Mouse (Mus musculus) liver, embryonic 16.5 days (tissue): ENCODE measurements around the gene Atp6v0d1. TPM values are rescaled to one million over a fixed set of nuclear protein-coding genes. Genes with fewer than 3 reads are reported as not detected.

ENCODE experiments used
- ATAC-seq: fragments of 200-750 bp; cut with Nextera tagmentation; 2 replicates; pipeline ENCODE4 v1.8.0; 2017; ENCODE audit warnings: low read depth, mild to moderate bottlenecking, moderate number of reproducible peaks, moderate library complexity
- H3K27ac ChIP-seq: fragments of 300-500 bp; sonication (generic); 2 replicates; pipeline ENCODE4 v1.5.1; 2014; ENCODE audit warnings: mild to moderate bottlenecking, low read length
- H3K27me3 ChIP-seq: fragments of 300-500 bp; sonication (generic); 2 replicates; pipeline ENCODE4 v1.6.1; 2014; ENCODE audit warnings: low read depth, low read length, mixed read lengths; ENCODE audit not compliant: control insufficient read depth, insufficient read depth
- H3K36me3 ChIP-seq: fragments of 300-500 bp; sonication (generic); 2 replicates; pipeline ENCODE4 v1.6.1; 2014; ENCODE audit warnings: mild to moderate bottlenecking; ENCODE audit not compliant: control insufficient read depth, insufficient read depth
- H3K4me1 ChIP-seq: fragments of 300-500 bp; sonication (generic); 2 replicates; pipeline ENCODE4 v1.6.1; 2014; ENCODE audit warnings: low read depth, low read length, mixed read lengths; ENCODE audit not compliant: control insufficient read depth
- H3K4me2 ChIP-seq: fragments of 300-500 bp; sonication (generic); 2 replicates; pipeline ENCODE4 v1.6.1; 2014; ENCODE audit warnings: low read depth, low read length, mixed read lengths
- H3K4me3 ChIP-seq: fragments of 300-500 bp; sonication (generic); 2 replicates; pipeline ENCODE4 v1.5.1; 2014; ENCODE audit warnings: low read depth, mild to moderate bottlenecking, low read length
- H3K9ac ChIP-seq: fragments of 300-500 bp; sonication (generic); 2 replicates; pipeline ENCODE4 v1.6.1; 2014; ENCODE audit warnings: low read depth, low read length
- H3K9me3 ChIP-seq: fragments of 300-500 bp; sonication (generic); replicated peaks from 2 replicates; pipeline ENCODE4 v1.6.1; 2016; ENCODE audit warnings: low read length; ENCODE audit not compliant: control insufficient read depth
- WGBS: fragments of 180-500 bp; shearing (Covaris S2); extraction: QIAGEN DNeasy Blood & Tissue Kit; methylation state at CpG from one replicate; pipeline ENCODE4 v1.1.7; 2014; ENCODE audit not compliant: insufficient replicate concordance; 5-methylcytosine and 5-hydroxymethylcytosine counted together
- polyA plus RNA-seq: library from polyadenylated mRNA; unstranded; fragments of >200 nt; fragmentation: Nextera tagmentation; extraction: Ambion mirVana; gene quantifications from 2 replicates; pipeline ENCODE4 v1.2.1, GENCODE M21; 2015

The Atp6v0d1 gene
- polyA plus RNA-seq, 1 experiment from 2014 or later, result 51.0 TPM

- no peak overlapping the region for H3K4me3 ChIP-seq
- WGBS, result 10% methylated on average over 3 of the region's 3 CpGs
Measured at GRCm38 (mm10) chr8:105521061-105521460, 44.8 kb downstream of the Atp6v0d1 start.

GRCm38 (mm10) chr8:105520521-105520920 is 45.3 kb downstream of the Atp6v0d1 start:
- H3K36me3 ChIP-seq, result no peaks in the 10 kb centered on the region; the same call in 1 of the 2 replicates
- H3K4me2 ChIP-seq, result no peak overlapping the region
- peaks cover 33% of the 10 kb centered on the region for H3K4me1 ChIP-seq
- H3K9me3 ChIP-seq, result no peaks in the 10 kb centered on the region
- H3K27ac ChIP-seq, result no peak overlapping the region
- no peak overlapping the region for H3K9ac ChIP-seq
- 59% methylated on average over 5 of the region's 5 CpGs for WGBS
- no peak overlapping the region for H3K4me3 ChIP-seq
- ATAC-seq, result no peak
- H3K27me3 ChIP-seq, result peaks cover 44% of the 10 kb centered on the region

More at GRCm38 (mm10) chr8:105521061-105521460, 44.8 kb downstream of the Atp6v0d1 start:
- Histone ChIP-seq H3K9me3 (no peaks in the 10 kb centered on the region), H3K36me3 (no peaks in the 10 kb centered on the region; the same call in 1 of the 2 replicates), H3K27ac (no peak overlapping the region), H3K4me2 (no peak overlapping the region), H3K4me1 (peaks cover 32% of the 10 kb centered on the region), H3K9ac (no peak overlapping the region), H3K27me3 (peaks cover 43% of the 10 kb centered on the region)
- no peak for ATAC-seq

DNA sequence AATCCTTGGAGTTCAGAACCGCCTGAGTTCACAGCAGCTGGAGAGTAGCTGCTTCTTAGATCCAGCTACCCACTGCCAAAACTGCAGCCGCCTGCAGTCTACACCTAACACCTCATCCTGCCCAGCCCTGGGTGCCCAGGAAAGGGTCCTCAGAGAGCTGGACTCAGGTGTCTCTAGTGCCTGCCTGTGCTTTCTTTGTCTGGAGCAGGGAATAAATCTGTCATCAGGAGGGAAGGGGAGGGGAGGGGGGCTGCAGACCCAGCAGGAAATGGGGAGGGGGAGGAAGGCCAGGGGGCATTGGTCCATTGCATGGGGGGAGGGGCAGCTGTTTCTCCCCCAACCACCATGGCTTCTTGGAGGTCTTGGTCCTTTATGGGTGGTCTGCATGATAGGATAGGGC is 46.3 kb downstream of the Atp6v0d1 start:
- peak overlapping the region; percentile 85; the same call in 1 of the 2 replicates for H3K4me2 ChIP-seq
- no peak for ATAC-seq
- H3K4me3 ChIP-seq, result no peak overlapping the region
- H3K27ac ChIP-seq, result no peak overlapping the region
- no peaks in the 10 kb centered on the region for H3K36me3 ChIP-seq
- H3K27me3 ChIP-seq, result peaks cover 48% of the 10 kb centered on the region
- no peak overlapping the region for H3K9ac ChIP-seq
- WGBS, result 11% methylated on average over 2 of the region's 2 CpGs
- H3K4me1 ChIP-seq, result peaks cover 33% of the 10 kb centered on the region
- no peaks in the 10 kb centered on the region for H3K9me3 ChIP-seq

DNA sequence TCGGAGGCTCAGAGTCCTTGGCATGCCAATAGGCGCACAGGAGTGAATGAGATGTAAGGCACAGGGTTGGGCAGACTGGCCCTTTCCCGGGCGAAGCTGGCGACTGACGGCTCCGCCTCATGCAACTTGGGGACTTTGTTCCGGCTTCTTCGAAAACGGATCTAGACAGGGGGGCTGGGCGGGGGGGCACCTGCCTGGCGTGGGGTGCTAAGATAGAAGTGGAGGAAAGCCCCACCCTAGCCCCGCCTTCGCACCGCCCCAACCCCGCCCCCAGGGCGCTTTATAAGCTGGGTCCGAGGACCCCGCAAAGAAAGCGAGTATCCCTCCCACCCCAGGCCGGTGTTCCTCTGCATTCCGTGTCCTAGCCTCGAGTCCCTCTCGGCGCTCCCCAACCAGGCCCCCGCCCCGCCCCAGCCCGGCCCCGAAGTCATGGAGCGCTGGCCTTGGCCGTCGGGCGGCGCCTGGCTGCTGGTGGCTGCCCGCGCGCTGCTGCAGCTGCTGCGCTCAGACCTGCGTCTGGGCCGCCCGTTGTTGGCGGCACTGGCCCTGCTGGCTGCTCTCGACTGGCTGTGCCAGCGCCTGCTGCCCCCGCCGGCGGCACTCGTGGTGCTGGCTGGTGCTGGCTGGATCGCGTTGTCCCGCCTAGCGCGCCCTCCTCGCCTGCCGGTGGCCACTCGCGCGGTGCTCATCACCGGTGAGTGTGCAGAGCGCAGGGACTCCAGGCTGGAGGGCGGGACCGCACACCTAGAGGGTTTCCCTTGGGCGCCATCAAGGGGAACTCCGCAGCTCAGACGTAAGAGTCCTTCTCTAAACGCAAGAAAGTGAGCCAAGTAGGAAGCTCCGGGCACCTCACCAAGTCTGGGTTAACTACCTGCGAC is 47.2 kb downstream of the Atp6v0d1 start, which contains the start of gene Hsd11b2:
Hsd11b2 (plus strand) TSS at position 320 of the 878 bp plus-strand sequence.
- peak within 1 kb of the TSS; percentile 50 for H3K4me3 ChIP-seq
- H3K27ac ChIP-seq, result no peak within 1 kb of the TSS
- peaks cover 48% of the 10 kb centered on the region for H3K27me3 ChIP-seq
- peak; percentile 63 for ATAC-seq
- H3K9me3 ChIP-seq, result no peaks in the 10 kb centered on the region
- H3K36me3 ChIP-seq, result no peaks in the 10 kb centered on the region
- H3K4me2 ChIP-seq, result peak within 1 kb of the TSS; percentile 85
- H3K9ac ChIP-seq, result peak within 1 kb of the TSS; percentile 8; the same call in 1 of the 2 replicates
- H3K4me1 ChIP-seq, result peaks cover 33% of the 10 kb centered on the region
- WGBS, result under 1% methylated on average over 68 of the region's 68 CpGs

- ATAC-seq, result no peak
- 34% methylated on average over 8 of the region's 8 CpGs for WGBS
- Histone ChIP-seq H3K27me3 (peaks cover 48% of the 10 kb centered on the region), H3K27ac (no peak overlapping the region), H3K36me3 (no peaks in the 10 kb centered on the region), H3K4me1 (peaks cover 25% of the 10 kb centered on the region), H3K9me3 (no peaks in the 10 kb centered on the region), H3K9ac (no peak overlapping the region), H3K4me3 (no peak overlapping the region), H3K4me2 (no peak overlapping the region)
Measured at GRCm38 (mm10) chr8:105517346-105517745, 48.5 kb downstream of the Atp6v0d1 start.

GRCm38 (mm10) chr8:105516018-105516645 is 49.7 kb downstream of the Atp6v0d1 start:
- 9% methylated on average over 12 of the region's 12 CpGs for WGBS
- no peak overlapping the region for H3K27ac ChIP-seq
- no peak overlapping the region for H3K4me3 ChIP-seq
- peak; percentile 31; the same call in 1 of the 2 replicates for ATAC-seq
- no peaks in the 10 kb centered on the region for H3K9me3 ChIP-seq
- H3K4me1 ChIP-seq, result peaks cover 21% of the 10 kb centered on the region
- H3K9ac ChIP-seq, result no peak overlapping the region
- no peaks in the 10 kb centered on the region for H3K36me3 ChIP-seq
- no peak overlapping the region; the same call in 1 of the 2 replicates for H3K4me2 ChIP-seq
- H3K27me3 ChIP-seq, result peaks cover 48% of the 10 kb centered on the region

GRCm38 (mm10) chr8:105514656-105515055 is 51.2 kb downstream of the Atp6v0d1 start:
- H3K27me3 ChIP-seq, result peaks cover 40% of the 10 kb centered on the region
- H3K4me1 ChIP-seq, result peaks cover 19% of the 10 kb centered on the region
- H3K4me3 ChIP-seq, result no peak overlapping the region
- H3K27ac ChIP-seq, result no peak overlapping the region
- no peaks in the 10 kb centered on the region for H3K9me3 ChIP-seq
- H3K9ac ChIP-seq, result no peak overlapping the region
- H3K4me2 ChIP-seq, result no peak overlapping the region
- no peaks in the 10 kb centered on the region for H3K36me3 ChIP-seq
- no peak for ATAC-seq
- WGBS, result 61% methylated on average over 5 of the region's 5 CpGs

DNA sequence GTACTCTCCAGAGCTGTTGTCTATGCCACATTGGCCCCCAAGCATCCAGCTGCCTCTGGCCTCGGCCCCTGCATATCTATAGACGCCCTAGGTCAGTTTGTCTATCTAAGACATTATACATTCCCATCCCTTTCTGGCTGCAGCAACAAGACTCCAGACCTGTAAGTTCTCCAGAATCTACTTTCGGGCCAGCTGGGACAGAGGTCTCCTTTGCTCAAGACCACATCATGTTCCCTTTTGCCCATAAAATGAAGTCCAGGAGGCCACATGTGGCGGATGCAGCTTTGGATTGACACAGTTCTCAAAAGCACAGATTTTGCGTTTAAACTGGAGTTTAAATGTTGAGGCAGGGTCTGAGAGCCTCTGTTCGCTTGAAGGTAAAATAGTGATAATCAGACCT is 51.7 kb downstream of the Atp6v0d1 start:
- H3K27ac ChIP-seq, result no peak overlapping the region
- no peak for ATAC-seq
- no peak overlapping the region for H3K4me3 ChIP-seq
- H3K27me3 ChIP-seq, result peaks cover 36% of the 10 kb centered on the region
- H3K9me3 ChIP-seq, result no peaks in the 10 kb centered on the region
- H3K4me1 ChIP-seq, result peaks cover 17% of the 10 kb centered on the region
- WGBS, result 65% methylated on average over 6 of the region's 6 CpGs
- H3K36me3 ChIP-seq, result no peaks in the 10 kb centered on the region
- H3K9ac ChIP-seq, result no peak overlapping the region
- no peak overlapping the region for H3K4me2 ChIP-seq
